Mouse (Mus musculus): ENCODE results near the gene St6galnac3.

The St6galnac3 gene

DNA sequence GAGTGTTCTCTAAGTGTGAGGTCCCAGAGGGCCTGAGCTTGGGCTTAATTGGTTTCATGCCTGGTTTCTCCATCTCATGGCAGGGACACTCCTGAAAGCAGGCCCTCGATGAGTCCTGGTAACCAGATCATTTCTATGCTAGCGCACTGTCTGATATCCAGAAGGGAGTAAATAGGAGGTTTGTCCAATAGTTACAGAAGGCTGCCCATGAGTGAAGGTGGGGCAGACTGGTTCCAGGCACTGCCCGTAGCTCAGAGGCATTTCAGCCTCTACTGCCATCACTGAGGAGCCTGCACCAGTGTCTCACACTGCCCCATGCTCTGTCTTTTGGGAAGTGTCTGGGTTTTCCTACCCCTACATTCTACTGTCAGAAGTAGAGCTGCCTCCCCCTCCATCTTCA, 72.1 kb downstream of the St6galnac3 start:
- no peak for DNase-seq (ENCODE audit: low spot score in 2 of 2)

DNA sequence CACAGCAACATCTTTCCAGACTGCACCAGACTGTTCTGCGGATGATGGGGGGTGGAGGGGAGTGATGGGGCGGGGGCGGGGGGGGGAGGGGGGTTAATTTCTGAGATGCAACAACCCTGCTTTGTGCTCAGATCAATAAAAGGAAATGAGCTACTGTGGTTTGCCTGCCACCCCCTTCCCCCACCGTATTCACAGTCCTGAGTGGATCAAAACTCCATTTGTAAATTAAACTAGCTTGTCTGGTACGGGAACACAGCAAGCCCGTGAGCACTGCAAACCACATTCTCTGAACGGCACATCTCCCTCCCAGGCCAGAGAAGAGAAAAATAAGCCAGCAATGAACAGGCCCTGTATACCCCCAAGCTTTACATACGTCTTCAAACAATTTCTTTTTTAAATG, 76.3 kb downstream of the St6galnac3 start:
- DNase-seq (ENCODE audit: low spot score in 2 of 2): no peak

DNA sequence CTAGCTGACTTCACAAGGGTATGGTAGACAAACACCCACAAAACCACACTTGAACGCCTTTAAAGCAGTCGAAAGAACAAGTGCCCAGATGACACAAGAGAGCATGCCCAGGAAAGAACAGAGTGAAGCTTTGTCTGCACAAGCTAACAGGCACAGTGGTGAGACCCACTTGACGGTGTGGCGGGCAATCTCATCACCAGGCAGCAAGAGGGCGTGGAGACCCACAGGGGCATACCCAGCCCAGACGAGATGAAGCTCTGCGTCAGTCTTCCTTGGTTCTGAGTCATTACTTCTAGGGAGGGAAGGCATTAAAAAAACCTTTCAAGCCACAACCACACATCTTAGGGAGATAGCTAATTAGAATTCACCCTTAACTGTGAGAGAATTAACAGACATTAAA, 79.2 kb downstream of the St6galnac3 start:
- DNase-seq (ENCODE audit: low spot score in 2 of 2): no peak

DNA sequence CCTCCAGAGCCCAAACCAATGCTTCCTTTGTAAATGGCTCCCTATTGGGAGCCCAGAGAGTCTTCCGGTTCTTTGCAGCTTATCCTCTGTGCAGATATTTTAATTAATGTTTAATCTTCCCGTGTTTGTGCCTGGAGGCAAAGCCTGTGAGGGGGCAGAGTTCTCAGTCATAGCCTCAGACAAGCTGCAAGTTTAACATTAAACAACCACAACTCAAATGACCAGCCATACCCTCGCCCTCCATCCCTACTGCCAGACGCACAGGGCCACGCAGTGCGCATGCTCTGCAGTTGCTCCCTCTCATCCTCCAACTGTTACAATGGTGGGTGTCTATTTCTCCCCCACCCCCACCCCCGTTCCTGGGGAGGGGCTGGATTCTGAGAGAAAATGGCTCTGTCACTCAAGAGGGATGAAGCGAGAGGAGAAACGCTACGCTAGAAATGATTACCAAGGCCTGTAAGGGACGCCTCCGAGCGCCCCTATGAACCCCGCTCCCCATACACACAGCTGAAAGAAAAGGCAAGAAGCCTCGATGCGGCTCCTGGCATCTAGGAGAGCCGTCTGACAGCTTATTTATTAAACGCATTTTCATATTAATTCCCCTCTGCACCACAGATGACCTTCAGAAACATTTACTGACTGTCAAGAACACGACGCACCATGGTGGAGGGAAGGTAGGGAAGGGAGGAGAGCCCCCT, 81.0 kb downstream of the St6galnac3 start:
- no peak for DNase-seq (ENCODE audit: low spot score in 2 of 2)

DNA sequence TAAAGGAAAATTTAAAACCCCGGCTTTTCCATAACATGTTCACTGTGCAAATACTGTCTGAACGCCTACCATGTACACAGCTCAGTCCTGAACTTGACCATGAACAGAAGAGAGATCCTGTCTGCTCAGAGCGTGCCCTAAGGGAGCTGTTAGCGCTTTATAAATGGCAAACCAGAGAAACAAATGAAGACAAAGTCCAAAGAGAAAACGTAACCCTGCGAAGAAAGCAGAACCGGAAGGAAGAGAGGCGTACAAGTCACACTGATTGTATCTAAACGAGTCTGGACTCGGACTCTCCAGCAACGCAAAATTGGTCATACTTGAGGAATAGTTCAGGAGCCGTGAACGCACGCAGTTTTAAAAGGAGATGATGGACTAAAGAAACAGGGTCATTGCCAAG, 82.1 kb downstream of the St6galnac3 start:
- DNase-seq (ENCODE audit: low spot score in 2 of 2): no peak

DNA sequence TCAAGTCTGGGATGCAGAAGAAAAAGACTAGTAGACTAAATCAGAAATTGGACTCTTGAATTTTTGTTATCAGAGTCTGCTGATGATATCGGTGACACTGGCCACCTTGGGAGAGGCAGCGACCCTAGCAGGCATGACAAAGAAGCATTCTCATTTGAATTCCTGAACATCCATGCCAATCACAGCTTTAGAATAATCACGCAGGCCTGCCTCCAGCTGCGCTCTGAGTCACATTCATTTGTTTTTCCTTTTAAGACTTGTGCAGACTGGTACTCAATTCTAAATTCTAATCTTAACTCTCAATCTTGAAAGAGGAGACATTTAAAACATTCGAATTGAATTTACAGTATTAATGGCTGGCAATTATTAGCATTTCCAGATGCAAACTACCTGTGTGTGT, 83.2 kb downstream of the St6galnac3 start:
- no peak for DNase-seq (ENCODE audit: low spot score in 2 of 2)

DNA sequence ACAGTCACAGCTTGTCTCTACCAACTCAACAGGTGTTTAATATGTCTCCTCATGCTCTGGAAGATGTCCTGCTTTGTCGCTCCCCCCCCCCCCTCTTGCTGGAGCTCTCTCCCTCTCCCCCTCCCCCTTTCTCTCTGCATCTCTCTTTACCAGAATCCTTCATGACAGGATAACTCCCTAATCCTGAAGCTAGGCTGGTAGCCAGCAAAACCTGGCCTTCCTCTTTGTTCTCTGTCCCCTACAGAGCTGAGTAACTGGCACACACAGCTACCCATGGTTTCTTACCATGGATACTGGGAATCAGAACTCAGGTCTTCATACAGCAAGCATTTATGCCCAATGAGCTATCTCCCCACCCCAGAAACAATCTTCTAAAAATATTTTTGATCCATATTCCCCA, 87.6 kb downstream of the St6galnac3 start:
- no peak for DNase-seq (ENCODE audit: low spot score in 2 of 2)

DNA sequence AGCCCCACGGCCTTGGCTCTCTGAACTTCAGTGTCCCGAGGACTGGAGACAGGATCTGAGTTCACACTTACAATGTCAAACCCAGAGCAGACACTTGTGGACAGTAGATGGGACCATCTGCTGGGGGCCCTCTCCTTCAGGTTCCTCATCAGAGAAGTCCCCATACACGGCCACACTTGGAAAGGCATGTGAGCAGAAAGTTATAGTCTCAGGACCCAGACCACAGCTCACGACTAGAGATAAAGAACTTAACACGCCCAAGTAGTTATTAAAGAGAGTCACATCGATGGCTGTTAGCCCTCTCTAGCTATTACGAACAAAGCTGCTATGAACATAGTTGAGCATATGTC, 88.2 kb downstream of the St6galnac3 start:
- no peak for DNase-seq (ENCODE audit: low spot score in 2 of 2)

DNA sequence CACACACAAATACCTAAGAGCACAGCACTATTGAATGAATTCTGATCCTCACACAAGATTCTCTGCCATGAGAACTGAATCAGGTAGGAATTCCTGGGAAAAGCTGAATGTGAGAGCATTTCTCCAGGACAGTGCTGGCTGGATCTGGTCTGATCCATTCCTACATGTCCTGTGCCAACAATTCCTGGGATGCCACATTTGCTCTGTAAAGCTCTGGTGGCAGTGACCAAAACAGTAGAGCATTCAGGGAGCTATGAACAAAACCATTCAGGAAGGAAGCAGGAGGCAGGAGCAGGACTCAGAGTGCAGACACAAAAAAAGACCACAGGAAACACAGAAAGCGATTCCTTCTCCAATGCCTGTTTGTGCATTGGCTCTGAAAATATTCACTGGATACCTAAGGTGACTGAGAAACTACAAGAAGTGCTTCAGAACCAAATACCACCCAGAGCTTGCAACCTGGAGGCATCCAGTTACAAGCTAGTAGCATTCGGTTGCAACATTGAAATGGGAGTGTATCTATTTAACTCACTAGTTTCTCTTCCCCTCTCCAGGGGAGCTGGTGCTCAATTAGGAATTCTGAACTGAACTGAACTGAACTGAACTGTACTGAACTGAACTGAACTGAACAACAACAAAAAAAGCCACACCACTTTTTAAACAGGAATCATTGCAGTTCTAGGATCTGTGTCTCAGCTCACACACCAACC, 88.7 kb downstream of the St6galnac3 start:
- DNase-seq (ENCODE audit: low spot score in 2 of 2): no peak

DNA sequence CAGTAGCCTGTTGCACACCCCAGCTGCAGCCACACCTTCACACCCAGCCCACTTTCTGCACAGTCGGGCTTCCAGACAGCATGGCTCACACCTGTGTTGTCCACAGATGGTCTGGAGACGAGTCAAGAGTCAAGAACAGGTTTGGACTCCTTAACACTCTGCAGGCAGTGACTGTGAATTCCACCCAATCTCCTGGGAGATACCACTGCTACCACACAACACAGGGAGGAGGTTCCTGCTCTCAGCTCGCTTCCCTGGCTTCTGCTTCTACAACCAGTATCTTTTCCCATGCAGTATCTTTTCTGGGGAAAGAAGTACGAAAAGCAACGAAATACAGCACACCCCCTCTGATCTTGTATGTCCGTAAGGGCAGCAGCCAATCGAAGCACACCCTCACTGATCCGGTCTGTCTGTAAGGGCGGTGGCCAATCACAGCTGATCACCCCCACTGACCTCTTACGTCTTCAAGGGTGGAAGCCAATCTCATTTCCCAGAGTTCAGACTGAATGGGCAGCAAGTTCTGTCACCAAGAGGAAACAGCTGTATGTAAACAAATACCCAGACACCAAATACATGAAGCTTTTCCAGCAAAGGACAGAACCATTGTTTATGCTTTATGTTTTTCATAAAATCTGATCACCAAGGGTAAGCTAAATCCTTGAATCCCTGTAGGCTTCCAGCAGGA, 92.8 kb downstream of the St6galnac3 start:
- DNase-seq (ENCODE audit: low spot score in 2 of 2): no peak

DNA sequence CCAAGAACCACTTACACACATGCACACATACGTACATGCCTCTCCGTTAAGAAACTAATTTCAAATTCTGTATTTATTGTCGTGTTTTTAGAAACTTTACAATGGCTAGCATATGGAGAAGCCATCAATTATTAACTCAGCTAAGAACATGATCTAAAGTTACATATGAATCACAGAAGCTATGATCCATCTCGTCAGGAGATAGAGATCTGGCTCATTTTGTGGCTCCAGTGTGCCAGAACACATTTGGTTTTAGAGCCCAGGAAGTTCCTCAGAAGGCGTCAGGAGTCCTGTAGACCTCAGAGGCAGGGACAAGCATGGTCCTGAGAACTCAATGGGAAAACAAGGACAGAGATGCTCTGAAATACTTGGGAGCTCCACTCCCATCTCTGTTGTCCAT, 98.7 kb downstream of the St6galnac3 start:
- no peak for DNase-seq (ENCODE audit: low spot score in 2 of 2)

DNA sequence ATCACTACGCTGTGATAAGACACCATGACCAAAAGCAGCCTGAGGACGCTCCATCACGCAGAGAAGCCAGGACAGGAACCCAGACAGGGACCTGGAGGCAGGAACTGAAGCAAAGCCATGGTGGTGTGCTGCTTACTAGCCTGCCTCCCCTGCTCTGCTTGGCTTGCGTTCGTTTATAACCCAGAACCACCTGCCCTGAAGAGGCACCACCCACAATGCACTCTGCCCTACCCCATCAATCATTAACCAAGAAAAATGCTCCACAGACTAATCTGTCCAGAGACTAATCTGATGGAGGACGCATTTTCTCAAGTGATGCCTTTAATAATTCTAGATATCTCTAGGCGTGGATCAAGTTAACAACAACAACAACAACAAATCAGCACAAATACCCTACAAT, 106.0 kb downstream of the St6galnac3 start:
- no peak for DNase-seq (ENCODE audit: low spot score in 2 of 2)

DNA sequence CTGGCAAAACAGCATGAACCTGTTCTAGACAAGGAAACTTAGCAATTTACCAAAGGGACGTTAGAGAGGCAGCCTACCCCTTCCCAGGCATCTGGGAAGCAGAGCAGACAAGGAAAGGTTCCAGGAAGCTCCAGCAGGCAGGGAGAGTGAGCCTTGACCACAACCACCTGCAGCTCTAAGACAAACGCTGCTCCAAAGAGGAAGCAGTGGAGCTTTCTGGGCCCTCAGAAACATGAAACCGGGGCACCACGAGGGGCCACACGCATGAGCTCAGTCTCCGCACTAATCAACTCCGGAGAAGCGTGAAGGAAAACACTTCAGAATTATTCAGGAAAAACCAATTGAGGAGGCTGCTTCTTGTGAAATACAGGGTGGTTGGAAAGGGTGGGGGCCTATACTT, 108.1 kb downstream of the St6galnac3 start:
- no peak for DNase-seq (ENCODE audit: low spot score in 2 of 2)

DNA sequence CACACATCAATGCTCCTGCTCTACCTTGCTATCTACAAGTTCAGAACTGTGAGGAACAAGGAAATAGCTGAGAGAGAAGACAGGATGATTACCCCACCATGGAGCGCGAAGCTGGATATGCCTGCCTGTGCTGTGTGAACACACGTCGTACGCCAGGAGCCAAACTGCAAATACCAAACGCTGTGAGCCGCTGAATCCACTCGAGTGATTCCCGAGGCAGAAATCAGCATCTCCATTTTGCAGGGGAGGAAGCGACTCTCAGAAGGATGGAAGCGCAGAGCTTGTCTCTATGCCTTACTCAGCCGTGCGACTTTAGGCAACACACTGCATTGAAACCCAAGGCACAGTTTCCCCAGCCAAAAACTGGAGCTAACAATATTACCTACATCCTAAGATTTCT, 114.7 kb downstream of the St6galnac3 start:
- no peak for DNase-seq (ENCODE audit: low spot score in 2 of 2)

DNA sequence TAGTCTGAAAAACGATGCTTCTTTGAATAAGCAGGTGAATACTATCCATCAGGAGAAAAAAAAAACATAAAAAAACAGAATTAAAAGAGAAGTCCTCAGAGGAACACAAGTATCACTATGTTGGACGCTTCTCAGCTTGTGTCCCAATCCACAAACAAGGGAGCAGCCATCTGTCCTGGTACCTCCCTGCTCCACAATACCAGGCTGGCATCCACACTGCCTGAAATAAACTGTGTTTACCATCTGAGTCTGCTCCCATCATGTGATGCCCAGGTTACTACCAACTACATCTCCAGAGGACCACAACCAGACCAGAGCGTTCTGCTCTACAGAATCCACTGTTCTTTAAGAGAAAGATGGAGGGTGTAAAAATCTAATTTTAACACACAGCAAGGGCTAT, 118.6 kb downstream of the St6galnac3 start:
- no peak for DNase-seq (ENCODE audit: low spot score in 2 of 2)

DNA sequence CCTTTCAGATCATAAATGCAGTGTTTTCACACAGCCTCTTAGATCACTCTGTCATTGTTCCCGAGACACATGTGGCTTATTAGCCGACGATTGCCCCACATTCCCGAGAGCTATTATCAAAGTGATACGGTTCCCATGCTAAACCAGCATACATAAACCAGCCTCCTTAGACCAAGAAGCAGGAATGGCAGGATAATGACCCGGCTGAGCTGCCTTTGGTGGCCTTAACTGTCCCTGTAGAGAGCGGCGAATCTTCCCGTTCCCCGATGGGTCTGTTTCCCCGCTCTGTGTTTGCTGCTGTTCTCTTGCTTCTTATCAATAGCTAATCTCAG, 119.2 kb downstream of the St6galnac3 start:
- DNase-seq (ENCODE audit: low spot score in 2 of 2): no peak

DNA sequence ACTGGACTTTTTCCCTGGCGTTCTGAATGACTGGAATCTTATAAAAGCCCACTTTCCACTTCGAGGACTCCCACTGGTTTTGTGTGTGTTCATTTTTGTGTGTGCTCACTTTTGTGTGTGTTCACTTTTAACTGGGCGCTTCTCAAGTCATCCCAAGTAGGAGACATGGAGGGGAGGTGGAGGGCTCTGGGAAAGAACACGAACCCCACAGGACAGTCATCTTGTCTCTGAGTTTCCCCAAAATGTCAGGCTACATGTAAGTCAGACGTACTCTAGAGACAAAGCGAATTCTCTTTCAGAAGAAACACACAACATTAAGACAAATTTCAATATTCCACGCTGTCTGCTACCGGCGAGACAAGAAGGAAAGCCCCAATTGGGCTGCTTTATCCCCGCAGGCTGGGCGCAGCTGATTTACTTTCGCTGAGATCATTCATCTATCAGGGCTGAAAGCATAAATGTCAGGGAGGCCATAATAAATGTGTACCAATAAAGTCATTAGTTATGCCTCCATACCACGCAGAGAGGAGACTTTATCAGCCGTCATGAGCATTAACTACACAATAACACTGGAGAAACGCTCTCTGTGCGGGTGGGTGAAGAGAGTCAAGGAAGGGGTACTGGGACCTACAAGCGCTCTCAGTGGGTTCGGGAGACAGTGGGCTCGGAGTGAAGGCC, 119.7 kb downstream of the St6galnac3 start:
- DNase-seq (ENCODE audit: low spot score in 2 of 2): no peak

DNA sequence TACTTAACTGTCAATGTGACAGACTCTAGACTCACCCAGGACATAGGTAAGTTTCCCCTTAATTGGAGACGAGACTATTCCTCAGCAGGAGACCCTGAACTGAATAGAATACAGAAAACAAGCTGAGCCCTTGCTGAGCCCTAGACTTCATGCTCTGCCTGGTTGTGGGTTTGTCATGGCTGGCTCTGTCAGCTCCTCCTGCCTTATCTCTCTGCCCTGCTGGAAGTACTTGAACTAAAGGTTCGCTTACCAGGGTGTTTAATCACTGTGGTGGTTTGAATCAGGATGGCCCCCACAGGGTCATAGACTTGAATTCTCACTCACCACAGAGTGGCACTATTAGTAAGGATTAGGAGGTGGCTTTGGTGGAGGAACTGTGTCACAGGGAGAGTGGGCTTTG, 125.8 kb downstream of the St6galnac3 start:
- DNase-seq (ENCODE audit: low spot score in 2 of 2): no peak

DNA sequence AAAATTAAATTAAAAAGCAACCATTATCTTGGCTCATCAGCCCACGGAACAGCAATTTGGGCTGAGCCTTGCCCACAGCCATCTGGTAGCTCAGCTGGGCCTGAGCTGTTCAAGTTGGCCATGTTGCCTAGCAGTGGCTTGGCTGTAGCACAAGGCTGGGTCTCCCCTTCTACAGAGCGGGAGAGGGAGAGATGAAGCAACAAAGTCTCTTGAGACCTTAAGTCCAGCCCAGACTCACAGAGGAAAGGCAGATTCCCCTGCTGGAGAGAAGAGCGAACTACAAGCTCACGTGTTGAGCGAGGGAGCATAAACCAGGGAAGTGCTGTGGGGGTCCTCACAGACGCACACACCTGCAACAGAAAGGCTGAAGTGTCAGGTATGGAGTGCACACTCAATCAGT, 126.3 kb downstream of the St6galnac3 start:
- DNase-seq (ENCODE audit: low spot score in 2 of 2): no peak

DNA sequence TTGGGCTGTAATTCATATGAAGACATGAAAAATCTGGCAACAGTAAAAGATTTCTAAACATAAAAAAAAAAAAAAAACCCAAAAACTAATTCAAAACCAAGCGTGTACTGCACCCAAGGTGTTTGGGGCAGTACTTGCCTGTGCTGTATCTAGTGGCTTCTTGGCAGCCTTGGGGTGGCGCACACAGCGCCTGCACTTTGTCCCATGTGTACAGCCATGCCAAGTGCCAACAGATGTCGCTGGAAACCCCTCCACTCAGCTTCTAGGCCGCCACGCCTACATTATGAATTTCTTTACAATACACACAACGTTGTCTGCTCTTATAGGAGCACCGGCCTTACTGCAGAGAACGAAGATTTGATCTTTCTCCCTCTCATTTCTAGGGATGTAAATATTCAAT, 130.4 kb downstream of the St6galnac3 start:
- DNase-seq (ENCODE audit: low spot score in 2 of 2): no peak

DNA sequence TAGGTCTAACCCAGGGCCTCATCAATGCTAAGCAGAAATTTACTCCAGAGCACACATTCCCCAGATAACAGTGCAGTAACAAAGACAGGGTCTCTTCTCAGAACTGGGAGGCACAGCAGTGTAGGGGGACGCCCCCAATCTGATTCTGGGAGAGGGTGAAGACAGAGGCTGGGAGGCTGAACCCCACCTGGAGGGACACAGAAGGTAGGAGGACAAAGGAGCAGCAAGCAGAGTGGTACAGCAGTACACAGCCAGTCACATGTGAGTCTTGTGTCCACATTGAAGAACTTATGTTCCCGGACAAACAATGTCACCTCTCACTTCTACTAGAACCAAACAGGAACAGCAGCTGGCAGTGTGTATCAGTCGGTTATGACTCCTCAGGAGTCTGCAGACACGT, 131.0 kb downstream of the St6galnac3 start:
- DNase-seq (ENCODE audit: low spot score in 2 of 2): no peak

DNA sequence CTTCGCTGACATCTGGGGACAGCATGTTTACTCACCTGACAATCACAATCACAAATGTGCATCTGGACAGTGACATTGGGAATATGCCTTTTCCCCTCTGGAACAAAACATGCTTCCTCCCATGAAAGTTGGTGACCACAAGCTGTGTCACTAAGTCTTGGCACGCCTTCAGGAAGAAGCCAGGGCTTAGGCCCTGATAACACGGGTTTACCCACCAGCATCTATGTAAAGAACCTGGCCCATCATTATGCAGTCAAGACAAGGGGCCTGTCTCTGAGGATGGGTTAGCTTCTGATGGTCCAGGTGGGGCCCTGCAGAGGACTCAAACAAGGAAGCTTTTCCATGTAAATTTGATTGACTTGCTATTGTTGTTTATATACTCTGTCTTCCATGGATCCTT, 131.9 kb downstream of the St6galnac3 start:
- DNase-seq (ENCODE audit: low spot score in 2 of 2): no peak

DNA sequence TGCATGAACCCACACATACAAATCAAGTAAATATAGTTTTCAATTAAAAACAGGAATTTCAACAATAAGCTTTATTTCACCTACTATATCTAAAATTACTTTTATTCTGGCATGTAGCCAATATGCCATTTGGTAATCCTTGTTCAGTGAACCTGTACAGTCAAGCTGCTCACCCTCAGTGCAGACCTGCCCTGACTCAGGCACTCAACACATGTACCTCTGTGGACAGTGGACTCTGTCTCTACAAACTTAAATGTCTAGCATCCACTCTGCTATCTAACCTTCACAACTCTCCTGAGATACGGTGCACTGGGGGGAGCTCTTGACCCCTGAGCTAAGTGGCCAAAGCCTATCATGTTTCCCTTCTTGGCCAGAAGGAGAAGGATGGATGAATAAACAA, 137.4 kb downstream of the St6galnac3 start:
- no peak for DNase-seq (ENCODE audit: low spot score in 2 of 2)

All from thymus, postnatal 10 days (tissue).